Mouse (Mus musculus): Measurements from ENCODE around the gene Olfr1284. TPM values are rescaled to one million over a fixed set of nuclear protein-coding genes. Genes with fewer than 3 reads are reported as not detected.

The Olfr1284 gene
- total and polyA plus RNA-seq, 3 experiments = not detected

GRCm38 (mm10) chr2:111335976-111336375 lies 39.3 kb upstream of the Olfr1284 start, which contains the start of gene Olfr1282:
Gene Olfr1282 (minus strand): TSS chr2:111336076.
- H3K36me3 ChIP-seq (ENCODE audit: control insufficient read depth in 1 of 2, insufficient read depth in 2 of 2, low read length in 2 of 2) = no peaks in the 10 kb centered on the region
- no peaks in the 10 kb centered on the region for H3K4me1 ChIP-seq (ENCODE audit: control insufficient read depth in 1 of 2, insufficient read depth in 2 of 2, low read length in 2 of 2)
- H3K27me3 ChIP-seq (ENCODE audit: control insufficient read depth in 1 of 2, insufficient read depth in 2 of 2, low read length in 2 of 2) = no peaks in the 10 kb centered on the region
- no peaks in the 10 kb centered on the region for H3K9me3 ChIP-seq (replicated peaks; ENCODE audit: insufficient read depth, low read length)
- H3K4me3 ChIP-seq (ENCODE audit: control insufficient read depth in 1 of 2, insufficient read depth in 1 of 2, low read depth in 2 of 2, low read length in 2 of 2) = no peak within 1 kb of the TSS
- H3K79me2 ChIP-seq (ENCODE audit: control insufficient read depth, insufficient read depth, low read length, poor library complexity) = no peaks in the 10 kb centered on the region
- TF ChIP-seq POLR2AphosphoS5 (IDR thresholded peaks at IDR 0.05; ENCODE audit: borderline replicate concordance, low read depth, low read length) (no peak), MEF2A (IDR thresholded peaks at IDR 0.05; ENCODE audit: extremely low read depth, insufficient replicate concordance, low read depth, low read length, poor library complexity, severe bottlenecking) (no peak), MAZ (IDR thresholded peaks at IDR 0.05; ENCODE audit: low read depth, low read length) (no peak), MXI1 (IDR thresholded peaks at IDR 0.05; ENCODE audit: low read depth, low read length) (no peak), USF2 (IDR thresholded peaks at IDR 0.05; ENCODE audit: borderline replicate concordance in 1 of 2, insufficient read depth in 1 of 2, low read depth in 1 of 2, low read length in 2 of 2) (no peak), KAT2A (conservative IDR thresholded peaks at IDR 0.05; ENCODE audit: low read depth, low read length) (no peak), POLR2AphosphoS2 (IDR thresholded peaks at IDR 0.05; ENCODE audit: low read length) (no peak), MAX (IDR thresholded peaks at IDR 0.05; ENCODE audit: low read length) (no peak), ETS1 (IDR thresholded peaks at IDR 0.05; ENCODE audit: low read depth, low read length) (no peak), ZKSCAN1 (IDR thresholded peaks at IDR 0.05; ENCODE audit: low read depth, low read length) (no peak), EP300 (IDR thresholded peaks at IDR 0.05; ENCODE audit: low read depth in 1 of 2, low read length in 2 of 2) (no peak), ZMIZ1 (IDR thresholded peaks at IDR 0.05; ENCODE audit: low read depth, low read length) (no peak), SIN3A (IDR thresholded peaks at IDR 0.05; ENCODE audit: low read length) (no peak), TBP (IDR thresholded peaks at IDR 0.05; ENCODE audit: low read depth, low read length) (no peak), MAFK (IDR thresholded peaks at IDR 0.05; ENCODE audit: borderline replicate concordance, low read depth, low read length) (no peak)
- no peak for DNase-seq (ENCODE audit: low read depth, low spot score)
- no peak within 1 kb of the TSS for H3K9ac ChIP-seq (ENCODE audit: control insufficient read depth, low read depth, low read length, poor library complexity, severe bottlenecking)
- no peak within 1 kb of the TSS for H3K27ac ChIP-seq (ENCODE audit: control insufficient read depth, low read depth, low read length)

GRCm38 (mm10) chr2:111366490-111366889 lies 8.8 kb upstream of the Olfr1284 start, which contains the start of gene Olfr1283:
Gene Olfr1283 (plus strand): TSS chr2:111366790.
- DNase-seq (ENCODE audit: low read depth, low spot score) = no peak
- H3K27ac ChIP-seq (ENCODE audit: control insufficient read depth, low read depth, low read length) = no peak within 1 kb of the TSS
- H3K4me3 ChIP-seq (ENCODE audit: control insufficient read depth in 1 of 2, insufficient read depth in 1 of 2, low read depth in 2 of 2, low read length in 2 of 2) = no peak within 1 kb of the TSS
- no peaks in the 10 kb centered on the region for H3K27me3 ChIP-seq (ENCODE audit: control insufficient read depth in 1 of 2, insufficient read depth in 2 of 2, low read length in 2 of 2)
- no peak within 1 kb of the TSS for H3K9ac ChIP-seq (ENCODE audit: control insufficient read depth, low read depth, low read length, poor library complexity, severe bottlenecking)
- H3K79me2 ChIP-seq (ENCODE audit: control insufficient read depth, insufficient read depth, low read length, poor library complexity) = no peaks in the 10 kb centered on the region
- no peaks in the 10 kb centered on the region for H3K9me3 ChIP-seq (replicated peaks; ENCODE audit: insufficient read depth, low read length)
- H3K4me1 ChIP-seq (ENCODE audit: control insufficient read depth in 1 of 2, insufficient read depth in 2 of 2, low read length in 2 of 2) = no peaks in the 10 kb centered on the region
- no peaks in the 10 kb centered on the region for H3K36me3 ChIP-seq (ENCODE audit: control insufficient read depth in 1 of 2, insufficient read depth in 2 of 2, low read length in 2 of 2)
- TF ChIP-seq USF1 (IDR thresholded peaks at IDR 0.05; ENCODE audit: low read depth, low read length) (no peak), NRF1 (IDR thresholded peaks at IDR 0.05; ENCODE audit: insufficient read depth, low read depth, low read length, poor library complexity, severe bottlenecking) (no peak)

All from MEL (cell line).